Mouse (Mus musculus): ENCODE data around the gene Ccdc183. TPM values are rescaled to one million over a fixed set of nuclear protein-coding genes. Genes with fewer than 3 reads are reported as not detected.
A peak's percentile ranks its signal among the peaks of the same experiment; 100 is the strongest.

The Ccdc183 gene
- polyA plus RNA-seq, 1 experiment from 2014 or later = 0.02 TPM

DNA sequence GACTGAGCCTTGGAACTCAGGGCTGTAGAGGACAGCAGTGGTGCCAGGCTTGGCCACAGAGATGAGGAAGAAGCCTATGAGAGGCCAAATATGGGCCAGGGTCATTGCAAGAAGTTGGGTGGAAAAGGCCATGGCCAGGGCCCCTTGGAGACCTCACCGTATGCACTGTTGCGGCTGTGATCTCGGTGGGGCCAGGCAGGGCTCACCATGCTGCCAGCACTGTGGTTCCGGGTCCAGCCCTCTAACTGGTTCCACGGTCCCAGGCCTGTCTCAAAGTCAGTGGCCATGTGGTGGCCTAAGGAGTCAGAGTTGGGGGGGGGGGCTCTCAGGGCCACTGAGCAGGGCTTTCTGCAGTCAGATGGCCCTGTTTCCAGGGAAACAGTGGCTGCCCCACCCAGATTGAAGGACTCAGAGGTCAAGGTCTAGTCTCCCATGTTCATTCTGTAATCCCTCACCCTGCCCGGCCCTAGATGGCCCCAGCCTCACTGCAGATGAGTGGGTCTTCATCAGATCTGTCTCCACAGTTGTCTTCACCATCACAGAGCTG, 48.9 kb downstream of the Ccdc183 start:
- H3K4me3 ChIP-seq (ENCODE audit: low read depth, low read length) = no peak overlapping the region
- no peaks in the 10 kb centered on the region for H3K27me3 ChIP-seq (ENCODE audit: control insufficient read depth, insufficient read depth, low read depth, low read length)
- ATAC-seq (ENCODE audit: low read depth) = no peak
- no peak overlapping the region for H3K9ac ChIP-seq (ENCODE audit: low read depth, low read length)
- no peak overlapping the region for H3K4me2 ChIP-seq (ENCODE audit: low read depth, low read length)
- peaks cover 5% of the 10 kb centered on the region for H3K36me3 ChIP-seq (ENCODE audit: control insufficient read depth, insufficient read depth)
- 69% methylated on average over 6 of the region's 6 CpGs for WGBS (ENCODE audit: insufficient replicate concordance)
- H3K4me1 ChIP-seq (ENCODE audit: control insufficient read depth, low read depth, low read length) = peaks cover 9% of the 10 kb centered on the region
- no peak overlapping the region for H3K27ac ChIP-seq (ENCODE audit: low read length)
- H3K9me3 ChIP-seq (replicated peaks; ENCODE audit: control insufficient read depth, low read length) = no peaks in the 10 kb centered on the region

DNA sequence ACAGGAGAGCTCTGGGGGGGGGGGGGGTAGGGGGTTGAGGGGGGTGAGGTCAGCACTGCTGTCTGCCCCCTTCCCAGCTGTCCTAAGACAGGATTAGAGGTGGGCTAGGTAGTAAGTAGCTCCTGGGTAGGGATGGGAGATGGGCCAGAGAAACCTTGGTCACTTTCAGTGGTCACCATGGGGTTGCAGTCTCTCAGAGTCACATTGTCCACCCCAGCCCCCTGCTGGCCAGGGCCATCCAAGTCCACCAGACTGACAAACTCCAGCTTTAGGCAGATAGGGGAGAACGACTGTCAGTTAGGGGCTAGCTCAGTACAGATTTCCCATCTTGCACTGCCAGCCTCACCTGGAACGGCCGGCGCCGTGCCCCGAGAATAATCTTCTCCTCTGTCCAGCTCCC, 50.9 kb downstream of the Ccdc183 start:
- Histone ChIP-seq H3K9ac (ENCODE audit: low read depth, low read length) (no peak overlapping the region), H3K27ac (ENCODE audit: low read length) (no peak overlapping the region), H3K36me3 (ENCODE audit: control insufficient read depth, insufficient read depth) (peaks cover 21% of the 10 kb centered on the region), H3K27me3 (ENCODE audit: control insufficient read depth, insufficient read depth, low read depth, low read length) (no peaks in the 10 kb centered on the region), H3K9me3 (replicated peaks; ENCODE audit: control insufficient read depth, low read length) (no peaks in the 10 kb centered on the region), H3K4me2 (ENCODE audit: low read depth, low read length) (no peak overlapping the region), H3K4me1 (ENCODE audit: control insufficient read depth, low read depth, low read length) (peaks cover 2% of the 10 kb centered on the region; the same call in 1 of the 2 replicates), H3K4me3 (ENCODE audit: low read depth, low read length) (no peak overlapping the region)
- 71% methylated on average over 6 of the region's 6 CpGs for WGBS (ENCODE audit: insufficient replicate concordance)
- ATAC-seq (ENCODE audit: low read depth) = no peak

DNA sequence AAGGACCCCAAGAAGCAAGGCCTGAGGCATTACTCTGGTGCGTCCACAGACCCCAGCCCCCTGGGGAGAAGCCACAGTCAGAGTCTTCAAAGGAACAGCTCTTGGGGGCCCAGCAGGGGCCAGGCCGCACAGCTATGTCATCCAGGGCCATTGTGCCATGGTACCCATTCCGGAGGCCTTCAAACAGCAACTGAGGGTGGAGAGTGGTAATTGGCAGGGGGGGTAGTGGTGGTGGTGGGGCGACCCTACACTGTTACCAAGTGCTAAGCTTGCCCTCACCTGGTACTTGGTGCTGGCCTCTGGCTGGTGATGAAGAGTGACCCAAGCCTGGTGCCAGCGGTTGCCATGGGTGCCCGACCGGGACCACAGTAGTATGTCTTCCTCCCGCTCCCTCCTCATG, 51.7 kb downstream of the Ccdc183 start:
- WGBS (ENCODE audit: insufficient replicate concordance) = 74% methylated on average over 8 of the region's 8 CpGs
- Histone ChIP-seq H3K9ac (ENCODE audit: low read depth, low read length) (no peak overlapping the region), H3K27me3 (ENCODE audit: control insufficient read depth, insufficient read depth, low read depth, low read length) (no peaks in the 10 kb centered on the region), H3K36me3 (ENCODE audit: control insufficient read depth, insufficient read depth) (peaks cover 24% of the 10 kb centered on the region), H3K27ac (ENCODE audit: low read length) (no peak overlapping the region), H3K4me2 (ENCODE audit: low read depth, low read length) (no peak overlapping the region), H3K9me3 (replicated peaks; ENCODE audit: control insufficient read depth, low read length) (no peaks in the 10 kb centered on the region), H3K4me3 (ENCODE audit: low read depth, low read length) (no peak overlapping the region), H3K4me1 (ENCODE audit: control insufficient read depth, low read depth, low read length) (peaks cover 2% of the 10 kb centered on the region; the same call in 1 of the 2 replicates)
- ATAC-seq (ENCODE audit: low read depth) = no peak

DNA sequence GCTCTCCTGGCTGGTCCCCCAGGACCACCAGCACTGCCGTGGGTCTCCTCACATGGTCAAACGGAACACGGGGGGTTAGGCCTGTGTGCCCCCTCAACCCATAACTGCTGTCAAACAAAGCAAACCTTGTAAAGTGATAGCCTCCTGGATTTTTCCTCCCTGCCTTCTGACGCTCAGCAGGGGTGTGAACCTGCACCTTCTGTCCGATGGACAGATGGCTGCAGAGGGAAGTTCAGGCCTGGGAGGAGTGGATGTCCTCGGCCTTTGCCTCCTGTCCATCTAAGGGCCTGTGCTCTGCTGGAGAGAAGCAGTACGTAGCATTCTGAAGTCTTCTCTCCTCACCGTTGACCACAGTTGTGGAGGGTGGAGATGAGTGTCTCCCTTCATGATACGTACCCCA, 55.5 kb downstream of the Ccdc183 start:
- Histone ChIP-seq H3K4me3 (ENCODE audit: low read depth, low read length) (no peak overlapping the region), H3K4me1 (ENCODE audit: control insufficient read depth, low read depth, low read length) (peaks cover 18% of the 10 kb centered on the region), H3K27ac (ENCODE audit: low read length) (no peak overlapping the region), H3K27me3 (ENCODE audit: control insufficient read depth, insufficient read depth, low read depth, low read length) (no peaks in the 10 kb centered on the region), H3K4me2 (ENCODE audit: low read depth, low read length) (no peak overlapping the region), H3K9ac (ENCODE audit: low read depth, low read length) (no peak overlapping the region), H3K9me3 (replicated peaks; ENCODE audit: control insufficient read depth, low read length) (no peaks in the 10 kb centered on the region), H3K36me3 (ENCODE audit: control insufficient read depth, insufficient read depth) (peaks cover 29% of the 10 kb centered on the region)
- WGBS (ENCODE audit: insufficient replicate concordance) = 84% methylated on average over 9 of the region's 9 CpGs
- ATAC-seq (ENCODE audit: low read depth) = no peak

DNA sequence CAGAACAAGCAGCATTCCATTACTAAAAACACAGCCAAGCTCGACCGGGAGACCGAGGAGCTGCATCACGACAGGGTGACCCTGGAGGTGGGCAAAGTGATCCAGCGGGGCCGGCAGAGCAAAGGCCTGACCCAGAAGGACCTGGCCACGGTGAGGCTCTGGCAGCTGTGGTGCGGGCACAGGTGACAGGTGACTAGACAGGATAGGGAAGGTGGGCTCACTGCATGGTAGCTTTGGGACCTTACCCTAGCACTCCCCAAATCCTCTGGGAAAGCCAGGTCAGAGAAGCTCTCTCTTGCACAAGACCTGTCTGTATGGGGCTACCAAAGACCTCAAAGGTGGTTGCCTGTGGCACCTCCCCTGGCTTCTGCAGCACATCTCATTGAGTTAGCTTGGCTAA, 56.9 kb downstream of the Ccdc183 start:
- 89% methylated on average over 8 of the region's 8 CpGs for WGBS (ENCODE audit: insufficient replicate concordance)
- no peak overlapping the region for H3K27ac ChIP-seq (ENCODE audit: low read length)

DNA sequence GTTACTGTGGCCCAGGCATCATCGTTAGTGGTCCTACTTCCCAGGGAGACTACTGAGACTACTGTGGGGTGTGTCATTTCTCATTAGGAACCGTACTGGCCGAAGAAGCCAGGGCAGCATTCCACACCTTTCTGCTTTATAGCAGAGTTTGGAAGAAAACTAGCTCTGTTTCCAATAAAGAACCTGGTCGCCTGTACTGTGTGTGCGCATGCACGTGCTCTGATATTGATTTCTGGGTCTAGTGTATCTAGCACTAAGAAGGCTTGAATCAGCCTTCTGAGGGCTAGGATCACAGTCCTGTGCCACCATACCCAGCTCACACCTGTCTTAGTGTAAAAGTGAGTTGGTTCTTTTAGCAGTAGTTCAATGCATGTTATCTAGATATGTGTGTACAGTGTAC, 58.7 kb downstream of the Ccdc183 start:
- Histone ChIP-seq H3K27ac (ENCODE audit: low read length) (no peak overlapping the region), H3K36me3 (ENCODE audit: control insufficient read depth, insufficient read depth) (peaks cover 26% of the 10 kb centered on the region), H3K9me3 (replicated peaks; ENCODE audit: control insufficient read depth, low read length) (no peaks in the 10 kb centered on the region), H3K9ac (ENCODE audit: low read depth, low read length) (peak overlapping the region; percentile 94), H3K27me3 (ENCODE audit: control insufficient read depth, insufficient read depth, low read depth, low read length) (no peaks in the 10 kb centered on the region), H3K4me2 (ENCODE audit: low read depth, low read length) (peak overlapping the region; percentile 87), H3K4me3 (ENCODE audit: low read depth, low read length) (peak overlapping the region; percentile 87), H3K4me1 (ENCODE audit: control insufficient read depth, low read depth, low read length) (peaks cover 22% of the 10 kb centered on the region)
- ATAC-seq (ENCODE audit: low read depth) = no peak
- WGBS (ENCODE audit: insufficient replicate concordance) = 57% methylated on average over 6 of the region's 6 CpGs

More for the DNA sequence above, 56.9 kb downstream of the Ccdc183 start:
- Histone ChIP-seq H3K27me3 (ENCODE audit: control insufficient read depth, insufficient read depth, low read depth, low read length) (no peaks in the 10 kb centered on the region), H3K4me1 (ENCODE audit: control insufficient read depth, low read depth, low read length) (peaks cover 22% of the 10 kb centered on the region), H3K9ac (ENCODE audit: low read depth, low read length) (no peak overlapping the region), H3K4me3 (ENCODE audit: low read depth, low read length) (no peak overlapping the region), H3K9me3 (replicated peaks; ENCODE audit: control insufficient read depth, low read length) (no peaks in the 10 kb centered on the region), H3K4me2 (ENCODE audit: low read depth, low read length) (no peak overlapping the region), H3K36me3 (ENCODE audit: control insufficient read depth, insufficient read depth) (peaks cover 29% of the 10 kb centered on the region)
- ATAC-seq (ENCODE audit: low read depth) = no peak

Other genes starting within 250 kb of the Ccdc183 start
- gene Sapcd2, start 245.4 kb downstream of the Ccdc183 start, polyA plus RNA-seq (2015; fragmentation: Nextera tagmentation; extraction: Ambion mirVana) = 14.7 and 16.2 TPM in 2 replicates
- 0.54 and 1.0 TPM in 2 replicates for gene Entpd2, start 221.8 kb downstream of the Ccdc183 start, polyA plus RNA-seq (2015; fragmentation: Nextera tagmentation; extraction: Ambion mirVana)
- gene Npdc1, start 218.3 kb downstream of the Ccdc183 start, polyA plus RNA-seq (2015; fragmentation: Nextera tagmentation; extraction: Ambion mirVana) = 4.7 and 4.8 TPM in 2 replicates
- gene Fut7, start 194.4 kb downstream of the Ccdc183 start, polyA plus RNA-seq (2015; fragmentation: Nextera tagmentation; extraction: Ambion mirVana) = 0.96 and 1.2 TPM in 2 replicates
- 1.3 and 1.8 TPM in 2 replicates for gene Abca2, start 189.0 kb downstream of the Ccdc183 start, polyA plus RNA-seq (2015; fragmentation: Nextera tagmentation; extraction: Ambion mirVana)
- gene Clic3, start 160.8 kb downstream of the Ccdc183 start, polyA plus RNA-seq (2015; fragmentation: Nextera tagmentation; extraction: Ambion mirVana) = 0.54 and 0.63 TPM in 2 replicates
- gene Paxx, start 156.6 kb downstream of the Ccdc183 start, polyA plus RNA-seq (2015; fragmentation: Nextera tagmentation; extraction: Ambion mirVana) = 10.1 TPM in 2 replicates
- 0.35 and 0.71 TPM in 2 replicates for gene Ptgds, start 147.6 kb downstream of the Ccdc183 start, polyA plus RNA-seq (2015; fragmentation: Nextera tagmentation; extraction: Ambion mirVana)
- not detected in 2 replicates for gene Lcn12, start 123.8 kb downstream of the Ccdc183 start, polyA plus RNA-seq (2015; fragmentation: Nextera tagmentation; extraction: Ambion mirVana)
- gene Fbxw5, start 116.9 kb downstream of the Ccdc183 start, polyA plus RNA-seq (2015; fragmentation: Nextera tagmentation; extraction: Ambion mirVana) = 23.8 and 24.7 TPM in 2 replicates
- 90.7 and 105 TPM in 2 replicates for gene C8g, start 116.0 kb downstream of the Ccdc183 start, polyA plus RNA-seq (2015; fragmentation: Nextera tagmentation; extraction: Ambion mirVana)
- gene Traf2, start 70.7 kb downstream of the Ccdc183 start, polyA plus RNA-seq (2015; fragmentation: Nextera tagmentation; extraction: Ambion mirVana) = 13.0 and 13.3 TPM in 2 replicates
- 190 and 194 TPM in 2 replicates for gene Edf1, start 59.8 kb downstream of the Ccdc183 start, polyA plus RNA-seq (2015; fragmentation: Nextera tagmentation; extraction: Ambion mirVana)
- 2.9 and 7.2 TPM in 2 replicates for gene Mamdc4, start 42.8 kb downstream of the Ccdc183 start, polyA plus RNA-seq (2015; fragmentation: Nextera tagmentation; extraction: Ambion mirVana)
- 31.2 and 34.4 TPM in 2 replicates for gene Phpt1, start 42.5 kb downstream of the Ccdc183 start, polyA plus RNA-seq (2015; fragmentation: Nextera tagmentation; extraction: Ambion mirVana)
- gene Ajm1, start 35.9 kb downstream of the Ccdc183 start, polyA plus RNA-seq (2015; fragmentation: Nextera tagmentation; extraction: Ambion mirVana) = 0.07 TPM in 1 of 2 replicates, not detected in the other
- 17.5 and 19.9 TPM in 2 replicates for gene Rabl6, start 9.2 kb downstream of the Ccdc183 start, polyA plus RNA-seq (2015; fragmentation: Nextera tagmentation; extraction: Ambion mirVana)
- gene Tmem141, start 4.3 kb upstream of the Ccdc183 start, polyA plus RNA-seq (2015; fragmentation: Nextera tagmentation; extraction: Ambion mirVana) = 9.0 and 10.5 TPM in 2 replicates
- gene Fcna, start 10.4 kb upstream of the Ccdc183 start, polyA plus RNA-seq (2015; fragmentation: Nextera tagmentation; extraction: Ambion mirVana) = 86.7 and 88.1 TPM in 2 replicates
- gene Lcn8, start 35.4 kb upstream of the Ccdc183 start, polyA plus RNA-seq (2015; fragmentation: Nextera tagmentation; extraction: Ambion mirVana) = not detected in 2 replicates
- not detected in 2 replicates for gene Lcn5, start 40.3 kb upstream of the Ccdc183 start, polyA plus RNA-seq (2015; fragmentation: Nextera tagmentation; extraction: Ambion mirVana)
- not detected in 2 replicates for gene Lcn6, start 59.1 kb upstream of the Ccdc183 start, polyA plus RNA-seq (2015; fragmentation: Nextera tagmentation; extraction: Ambion mirVana)
- gene Lcn10, start 65.0 kb upstream of the Ccdc183 start, polyA plus RNA-seq (2015; fragmentation: Nextera tagmentation; extraction: Ambion mirVana) = not detected in 2 replicates
- gene Obp2a, start 82.4 kb upstream of the Ccdc183 start, polyA plus RNA-seq (2015; fragmentation: Nextera tagmentation; extraction: Ambion mirVana) = not detected in 2 replicates
- 6.9 and 7.4 TPM in 2 replicates for gene Bmyc, start 89.1 kb upstream of the Ccdc183 start, polyA plus RNA-seq (2015; fragmentation: Nextera tagmentation; extraction: Ambion mirVana)
- gene Obp2b, start 119.3 kb upstream of the Ccdc183 start, polyA plus RNA-seq (2015; fragmentation: Nextera tagmentation; extraction: Ambion mirVana) = not detected in 2 replicates
- gene Lcn3, start 147.9 kb upstream of the Ccdc183 start, polyA plus RNA-seq (2015; fragmentation: Nextera tagmentation; extraction: Ambion mirVana) = not detected in 2 replicates
- gene Lcn11, start 159.3 kb upstream of the Ccdc183 start, polyA plus RNA-seq (2015; fragmentation: Nextera tagmentation; extraction: Ambion mirVana) = not detected in 2 replicates
- not detected in 2 replicates for gene Gm13539, start 164.6 kb upstream of the Ccdc183 start, polyA plus RNA-seq (2015; fragmentation: Nextera tagmentation; extraction: Ambion mirVana)
- gene Glt6d1, start 198.2 kb upstream of the Ccdc183 start, polyA plus RNA-seq (2015; fragmentation: Nextera tagmentation; extraction: Ambion mirVana) = not detected in 2 replicates
- not detected in 2 replicates for gene Lcn9, start 205.5 kb upstream of the Ccdc183 start, polyA plus RNA-seq (2015; fragmentation: Nextera tagmentation; extraction: Ambion mirVana)
- gene Sohlh1, start 229.6 kb upstream of the Ccdc183 start, polyA plus RNA-seq (2015; fragmentation: Nextera tagmentation; extraction: Ambion mirVana) = not detected in 2 replicates
- gene Kcnt1, start 246.1 kb upstream of the Ccdc183 start, polyA plus RNA-seq (2015; fragmentation: Nextera tagmentation; extraction: Ambion mirVana) = not detected in 2 replicates

Measured in liver, embryonic 16.5 days (tissue).